Mouse (Mus musculus) lung, embryonic 15.5 days (tissue): ENCODE data around the gene Tenm3. TPM values are rescaled to one million over a fixed set of nuclear protein-coding genes. Genes with fewer than 3 reads are reported as not detected.

Experiments
- ATAC-seq: fragments of 200-750 bp; cut with Nextera tagmentation; 2 replicates; pipeline ENCODE4 v1.8.0; 2017; ENCODE audit warnings: moderate number of reproducible peaks, borderline replicate concordance; ENCODE audit not compliant: low FRiP score, low TSS enrichment; ENCODE audit errors: extremely low read depth
- H3K27ac ChIP-seq: fragments of 300-500 bp; sonication (generic); 2 replicates; pipeline ENCODE4 v1.5.1; 2015; ENCODE audit warnings: moderate library complexity, mild to moderate bottlenecking, inconsistent platforms
- H3K27me3 ChIP-seq: fragments of 300-500 bp; sonication (generic); 2 replicates; pipeline ENCODE4 v1.6.1; 2015; ENCODE audit warnings: inconsistent platforms
- H3K36me3 ChIP-seq: fragments of 300-500 bp; sonication (generic); 2 replicates; pipeline ENCODE4 v1.6.1; 2015; ENCODE audit warnings: inconsistent platforms
- H3K4me1 ChIP-seq: fragments of 300-500 bp; sonication (generic); 2 replicates; pipeline ENCODE4 v1.6.1; 2015; ENCODE audit warnings: inconsistent platforms
- H3K4me2 ChIP-seq: fragments of 300-500 bp; sonication (generic); 2 replicates; pipeline ENCODE4 v1.6.1; 2015; ENCODE audit warnings: inconsistent platforms, mild to moderate bottlenecking, moderate library complexity
- H3K4me3 ChIP-seq: fragments of 300-500 bp; sonication (generic); 2 replicates; pipeline ENCODE4 v1.5.1; 2015; ENCODE audit warnings: mild to moderate bottlenecking, inconsistent platforms
- H3K9ac ChIP-seq: fragments of 300-500 bp; sonication (generic); 2 replicates; pipeline ENCODE4 v1.6.1; 2015; ENCODE audit warnings: inconsistent platforms
- H3K9me3 ChIP-seq: fragments of 300-500 bp; sonication (generic); 2 replicates; pipeline ENCODE4 v1.6.1; 2016; ENCODE audit warnings: inconsistent platforms
- WGBS: fragments of 180-500 bp; shearing (Covaris S2); methylation state at CpG from one replicate; pipeline ENCODE4 v1.1.7; 2015; 5-methylcytosine and 5-hydroxymethylcytosine counted together
- polyA plus RNA-seq: library from polyadenylated mRNA; unstranded; fragments of >200 nt; fragmentation: Nextera tagmentation; extraction: Ambion mirVana; gene quantifications from 2 replicates; pipeline ENCODE4 v1.2.1, GENCODE M21; 2015

The Tenm3 gene
- polyA plus RNA-seq, 1 experiment from 2014 or later = 5.7 TPM

- no peak overlapping the region for H3K9ac ChIP-seq
- ATAC-seq = no peak
- no peaks in the 10 kb centered on the region for H3K4me1 ChIP-seq
- H3K27ac ChIP-seq = no peak overlapping the region
- WGBS = 71% methylated on average over 16 of the region's 16 CpGs
- peaks cover 37% of the 10 kb centered on the region for H3K27me3 ChIP-seq
- H3K4me3 ChIP-seq = no peak overlapping the region
- H3K9me3 ChIP-seq = no peaks in the 10 kb centered on the region
- no peak overlapping the region for H3K4me2 ChIP-seq
- no peaks in the 10 kb centered on the region for H3K36me3 ChIP-seq
Observed at GRCm38 (mm10) chr8:48766545-48767234, 77.1 kb downstream of the Tenm3 start.

- H3K4me2 ChIP-seq = no peak overlapping the region
- peaks cover 26% of the 10 kb centered on the region for H3K27me3 ChIP-seq
- no peak overlapping the region for H3K4me3 ChIP-seq
- H3K9me3 ChIP-seq = no peaks in the 10 kb centered on the region
- H3K4me1 ChIP-seq = no peaks in the 10 kb centered on the region
- WGBS = 22% methylated on average over 6 of the region's 6 CpGs
- no peak overlapping the region for H3K9ac ChIP-seq
- no peaks in the 10 kb centered on the region for H3K36me3 ChIP-seq
- no peak overlapping the region for H3K27ac ChIP-seq
- ATAC-seq = no peak
Observed at GRCm38 (mm10) chr8:48765212-48765611, 78.5 kb downstream of the Tenm3 start.

- no peak overlapping the region for H3K27ac ChIP-seq
- H3K36me3 ChIP-seq = no peaks in the 10 kb centered on the region
- H3K27me3 ChIP-seq = peaks cover 30% of the 10 kb centered on the region
- WGBS = 74% methylated on average over 3 of the region's 3 CpGs
- ATAC-seq = no peak
- H3K9me3 ChIP-seq = no peaks in the 10 kb centered on the region
- no peak overlapping the region for H3K4me2 ChIP-seq
- H3K4me3 ChIP-seq = no peak overlapping the region
- no peak overlapping the region for H3K9ac ChIP-seq
- no peaks in the 10 kb centered on the region for H3K4me1 ChIP-seq
Observed at GRCm38 (mm10) chr8:48764011-48764410, 79.7 kb downstream of the Tenm3 start.

GRCm38 (mm10) chr8:48756874-48757273 is 86.9 kb downstream of the Tenm3 start:
- Histone ChIP-seq H3K27ac (no peak overlapping the region), H3K4me2 (no peak overlapping the region), H3K4me1 (no peaks in the 10 kb centered on the region), H3K36me3 (no peaks in the 10 kb centered on the region), H3K4me3 (no peak overlapping the region), H3K27me3 (peaks cover 10% of the 10 kb centered on the region; the same call in 1 of the 2 replicates), H3K9ac (no peak overlapping the region), H3K9me3 (no peaks in the 10 kb centered on the region)
- ATAC-seq = no peak
- WGBS = 70% methylated on average over 2 of the region's 2 CpGs

- ATAC-seq = no peak
- H3K4me2 ChIP-seq = no peak overlapping the region
- 34% methylated on average over 7 of the region's 7 CpGs for WGBS
- peaks cover 10% of the 10 kb centered on the region; the same call in 1 of the 2 replicates for H3K27me3 ChIP-seq
- no peak overlapping the region for H3K9ac ChIP-seq
- no peaks in the 10 kb centered on the region for H3K4me1 ChIP-seq
- no peaks in the 10 kb centered on the region for H3K36me3 ChIP-seq
- no peaks in the 10 kb centered on the region for H3K9me3 ChIP-seq
- H3K27ac ChIP-seq = no peak overlapping the region
- no peak overlapping the region for H3K4me3 ChIP-seq
Observed at GRCm38 (mm10) chr8:48755492-48755891, 88.3 kb downstream of the Tenm3 start.

- Histone ChIP-seq H3K9ac (no peak overlapping the region), H3K4me1 (no peaks in the 10 kb centered on the region), H3K27me3 (peaks cover 9% of the 10 kb centered on the region; the same call in 1 of the 2 replicates), H3K27ac (no peak overlapping the region), H3K4me3 (no peak overlapping the region), H3K4me2 (no peak overlapping the region), H3K36me3 (no peaks in the 10 kb centered on the region), H3K9me3 (no peaks in the 10 kb centered on the region)
- no peak for ATAC-seq
- 82% methylated on average over 2 of the region's 2 CpGs for WGBS
Observed at GRCm38 (mm10) chr8:48754959-48755358, 88.8 kb downstream of the Tenm3 start.

- no peak overlapping the region for H3K4me3 ChIP-seq
- H3K9ac ChIP-seq = no peak overlapping the region
- no peaks in the 10 kb centered on the region for H3K36me3 ChIP-seq
- H3K27me3 ChIP-seq = 0 out of 2 replicates have a peak, but pooled peaks cover 3% of the 10 kb centered on the region
- H3K4me2 ChIP-seq = no peak overlapping the region
- H3K27ac ChIP-seq = no peak overlapping the region
- H3K9me3 ChIP-seq = no peaks in the 10 kb centered on the region
- no peaks in the 10 kb centered on the region for H3K4me1 ChIP-seq
- WGBS = 90% methylated on average over 5 of the region's 5 CpGs
- no peak for ATAC-seq
Observed at GRCm38 (mm10) chr8:48751965-48752364, 91.8 kb downstream of the Tenm3 start.

- Histone ChIP-seq H3K9ac (no peak overlapping the region), H3K4me2 (no peak overlapping the region), H3K27me3 (no peaks in the 10 kb centered on the region), H3K27ac (no peak overlapping the region), H3K4me3 (no peak overlapping the region), H3K4me1 (no peaks in the 10 kb centered on the region), H3K36me3 (no peaks in the 10 kb centered on the region), H3K9me3 (no peaks in the 10 kb centered on the region)
- WGBS = 23% methylated on average over 13 of the region's 13 CpGs
- no peak for ATAC-seq
Observed at GRCm38 (mm10) chr8:48748503-48749059, 95.2 kb downstream of the Tenm3 start.

GRCm38 (mm10) chr8:48743912-48744311 is 99.8 kb downstream of the Tenm3 start:
- Histone ChIP-seq H3K4me1 (no peaks in the 10 kb centered on the region), H3K9ac (no peak overlapping the region), H3K36me3 (no peaks in the 10 kb centered on the region), H3K27me3 (0 out of 2 replicates have a peak, but pooled peaks cover 7% of the 10 kb centered on the region), H3K4me3 (no peak overlapping the region), H3K27ac (no peak overlapping the region), H3K9me3 (no peaks in the 10 kb centered on the region), H3K4me2 (no peak overlapping the region)
- no peak for ATAC-seq
- 84% methylated on average over 4 of the region's 4 CpGs for WGBS

- no peaks in the 10 kb centered on the region for H3K36me3 ChIP-seq
- no peaks in the 10 kb centered on the region for H3K4me1 ChIP-seq
- no peak for ATAC-seq
- H3K27me3 ChIP-seq = peaks cover 10% of the 10 kb centered on the region; the same call in 1 of the 2 replicates
- no peaks in the 10 kb centered on the region for H3K9me3 ChIP-seq
- H3K9ac ChIP-seq = no peak overlapping the region
- no peak overlapping the region for H3K4me2 ChIP-seq
- no peak overlapping the region for H3K4me3 ChIP-seq
- 82% methylated on average over 6 of the region's 6 CpGs for WGBS
- H3K27ac ChIP-seq = no peak overlapping the region
Observed at GRCm38 (mm10) chr8:48742741-48743140, 101.0 kb downstream of the Tenm3 start.

GRCm38 (mm10) chr8:48740951-48741350 is 102.8 kb downstream of the Tenm3 start:
- ATAC-seq = no peak
- 41% methylated on average over 11 of the region's 11 CpGs for WGBS
- H3K4me3 ChIP-seq = no peak overlapping the region

GRCm38 (mm10) chr8:48740147-48740881 is 103.4 kb downstream of the Tenm3 start:
- Histone ChIP-seq H3K4me3 (no peak overlapping the region), H3K9ac (no peak overlapping the region), H3K4me1 (no peaks in the 10 kb centered on the region), H3K27me3 (peaks cover 12% of the 10 kb centered on the region; the same call in 1 of the 2 replicates), H3K27ac (no peak overlapping the region), H3K9me3 (no peaks in the 10 kb centered on the region), H3K36me3 (no peaks in the 10 kb centered on the region), H3K4me2 (peak overlapping the region; percentile 13; the same call in 1 of the 2 replicates)
- no peak for ATAC-seq
- WGBS = 56% methylated on average over 23 of the region's 23 CpGs

More at GRCm38 (mm10) chr8:48740951-48741350, 102.8 kb downstream of the Tenm3 start:
- Histone ChIP-seq H3K9me3 (no peaks in the 10 kb centered on the region), H3K27me3 (peaks cover 12% of the 10 kb centered on the region; the same call in 1 of the 2 replicates), H3K4me2 (no peak overlapping the region), H3K36me3 (no peaks in the 10 kb centered on the region), H3K4me1 (no peaks in the 10 kb centered on the region), H3K27ac (no peak overlapping the region), H3K9ac (no peak overlapping the region)
